Mouse (Mus musculus) bone marrow, adult 2 months (tissue): ENCODE data around the gene Slc38a11.

ENCODE experiments used
- CTCF ChIP-seq: fragments of 200-500 bp; IDR thresholded peaks from 2 replicates; pipeline ENCODE4 v1.5.1; 2011; ENCODE audit warnings: low read length, control low read depth; ENCODE audit not compliant: control insufficient read depth, insufficient read depth
- POLR2A ChIP-seq: fragments of 200-500 bp; IDR thresholded peaks from 2 replicates; pipeline ENCODE4 v1.6.1; 2011; ENCODE audit warnings: low read depth, mild to moderate bottlenecking, control low read depth, low read length, borderline replicate concordance; ENCODE audit not compliant: control insufficient read depth

DNA sequence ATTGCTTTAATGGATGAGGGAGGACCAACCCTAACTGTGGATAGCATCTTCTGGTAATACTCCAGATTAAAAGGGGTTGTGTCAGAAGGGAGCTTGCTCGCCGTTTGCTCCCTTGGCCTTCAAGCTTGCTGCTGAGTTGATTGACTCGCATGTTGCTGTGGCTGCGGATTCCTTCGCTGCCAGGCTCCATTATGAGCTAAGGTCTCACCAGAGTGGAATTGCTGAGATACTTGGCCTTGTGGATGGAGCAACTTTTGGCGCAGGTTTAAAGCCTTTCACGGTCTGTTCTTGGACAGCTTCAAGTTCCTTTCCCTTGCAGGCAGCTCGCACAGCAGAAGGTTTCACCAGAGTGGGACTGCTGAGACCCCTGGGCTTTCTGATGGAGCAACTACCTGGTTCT is 70.4 kb downstream of the Slc38a11 start:
- TF ChIP-seq CTCF (no peak), POLR2A (no peak)
